Comparison of ENCODE assay signal across 9 mouse cellular contexts in genomic region chr13:74026215-74026614, GRCm38 (mm10). TPM values are rescaled to one million over a fixed set of nuclear protein-coding genes. Genes with fewer than 3 reads are reported as not detected.
A peak's percentile ranks its signal among the peaks of the same experiment; 100 is the strongest.
DNase-seq lines count a peak whose midpoint lies in the region; ATAC-seq and TF ChIP-seq lines count a peak whose summit lies in the region.
"Had no signal": no experiment of that assay in that cellular context is flagged by ENCODE, and none has a peak within 500 bp of the region (broad histone marks: within the 10 kb centered on the region; RNA-seq: fewer than 3 reads in every experiment).

No protein-coding gene starts in this region.

- no peak overlapping the region for H3K9ac ChIP-seq in heart, embryonic 16.5 days (ENCODE audit: low read length)
- H3K9ac ChIP-seq: limb, embryonic 12.5 days had no signal

- no peaks in the 10 kb centered on the region for H3K36me3 ChIP-seq in G1E (replicated peaks)
- H3K36me3 ChIP-seq in heart, embryonic 16.5 days (ENCODE audit: control insufficient read depth, insufficient read depth) = no peaks in the 10 kb centered on the region
- H3K36me3 ChIP-seq: limb, embryonic 12.5 days had no signal

- H3K27me3 ChIP-seq in G1E (ENCODE audit: insufficient read depth, low read length) = peaks cover 25% of the 10 kb centered on the region
- H3K27me3 ChIP-seq in heart, embryonic 16.5 days (ENCODE audit: control insufficient read depth, insufficient read depth, low read length) = no peaks in the 10 kb centered on the region
- H3K27me3 ChIP-seq: limb, embryonic 12.5 days had no signal

- H3K27ac ChIP-seq in heart, embryonic 16.5 days (ENCODE audit: low read length) = peak overlapping the region; percentile 15
- H3K27ac ChIP-seq: limb, embryonic 12.5 days had no signal

- TF ChIP-seq CTCF in G1E (IDR thresholded peaks at IDR 0.05; ENCODE audit: low read depth, low read length) = 0 out of 2 replicates have a peak, but pooled peaks have one; percentile 27

- no peaks in the 10 kb centered on the region; the same call in 1 of the 2 replicates for H3K4me1 ChIP-seq in G1E (ENCODE audit: insufficient read depth, low read depth, low read length)
- peaks cover 18% of the 10 kb centered on the region for H3K4me1 ChIP-seq in heart, embryonic 16.5 days (ENCODE audit: control insufficient read depth, insufficient read depth, low read length)
- H3K4me1 ChIP-seq: limb, embryonic 12.5 days had no signal

- no peak overlapping the region for H3K4me2 ChIP-seq in heart, embryonic 16.5 days (ENCODE audit: low read depth, low read length)
- H3K4me2 ChIP-seq: limb, embryonic 12.5 days had no signal

- H3K4me3 ChIP-seq in G1E (ENCODE audit: low read depth, low read length) = no peak overlapping the region
- H3K4me3 ChIP-seq in heart, embryonic 16.5 days (ENCODE audit: low read length) = no peak overlapping the region
- H3K4me3 ChIP-seq: limb, embryonic 12.5 days had no signal

- ATAC-seq in G1E (ENCODE audit: extremely low read depth, insufficient number of reproducible peaks, low FRiP score, poor library complexity, severe bottlenecking) = peak; percentile 40; the same call in 1 of the 2 replicates
- ATAC-seq in common myeloid progenitor, adult 5-6 weeks (replicated peaks; ENCODE audit: low read depth, poor library complexity, severe bottlenecking) = peak; percentile 75
- peak; percentile 78 for ATAC-seq in heart, embryonic 16.5 days (replicated peaks; ENCODE audit: extremely low read depth, insufficient read depth, low FRiP score)
- peak; percentile 77 for ATAC-seq in megakaryocyte progenitor cell, adult 5-6 weeks (replicated peaks; ENCODE audit: poor library complexity)

- peak; percentile 75 to 79 for DNase-seq in heart, adult 18-20 months
- no peak for DNase-seq in heart, postnatal 25 days (ENCODE audit: low spot score)
- DNase-seq in G1E (ENCODE audit: low spot score) = peak; percentile 7
- DNase-seq in kidney, postnatal 10 days = peak; percentile 57
- peak; percentile 20 for DNase-seq in thymus, postnatal 25 days

- WGBS in heart, embryonic 16.5 days = 13% methylated on average over 2 of the region's 2 CpGs

- intact Hi-C loops in heart, postnatal 25 days (cut with DNase I) = loop anchor here (1.0 kb wide), 1 partner anchor 56 kb away; no protein-coding TSS in a partner anchor

- H3K9me3 ChIP-seq in G1E (replicated peaks) = no peaks in the 10 kb centered on the region
- no peaks in the 10 kb centered on the region for H3K9me3 ChIP-seq in heart, embryonic 16.5 days (replicated peaks; ENCODE audit: control insufficient read depth, low read length)
- H3K9me3 ChIP-seq: limb, embryonic 12.5 days had no signal

RNA-seq across cellular contexts. Expression of gene Tppp, which starts 17.0 kb away (rescaled TPM):
- total RNA-seq in heart, adult 18-20 months (2021) = 10 to 100 TPM; 12.9 to 13.3 TPM
- total RNA-seq in heart, postnatal 25 days (2021) = 10 to 100 TPM; 20.7 to 21.3 TPM
- total RNA-seq in G1E (2014; fragmentation: Nextera tagmentation) (not detected in 2 replicates), G1E (2017) (0.12 and 0.16 TPM in 2 replicates)
- polyA plus RNA-seq in G1E (2012) = not detected in 2 replicates
- not detected in 2 replicates for total RNA-seq in common myeloid progenitor, adult 5-6 weeks (2017)
- 6.4 and 8.6 TPM in 2 replicates for polyA plus RNA-seq in heart, embryonic 16.5 days (2015; fragmentation: Nextera tagmentation; extraction: Ambion mirVana)
- total RNA-seq in megakaryocyte progenitor cell, adult 5-6 weeks (2015) = 0.17 TPM in 1 of 2 replicates, not detected in the other
- 0.04 and 0.17 TPM in 2 replicates for total RNA-seq in megakaryocyte progenitor cell, adult 5-6 weeks (2017)

RNA-seq across cellular contexts. Expression of gene Cep72, which starts 35.9 kb away (rescaled TPM):
- under 1 TPM; 0.57 to 0.90 TPM for total RNA-seq in heart, adult 18-20 months (2021)
- total RNA-seq in heart, postnatal 25 days (2021) = 1 to 10 TPM in 1 of 2 experiments, under 1 TPM in 1; 0.65 to 1.5 TPM
- 14.4 and 16.3 TPM in 2 replicates for total RNA-seq in G1E (2014; fragmentation: Nextera tagmentation)
- total RNA-seq in G1E (2017) = 10.6 and 11.2 TPM in 2 replicates
- polyA plus RNA-seq in G1E (2012) = 1.1 and 3.4 TPM in 2 replicates
- 11.8 and 14.5 TPM in 2 replicates for total RNA-seq in common myeloid progenitor, adult 5-6 weeks (2017)
- 11.7 and 12.0 TPM in 2 replicates for polyA plus RNA-seq in heart, embryonic 16.5 days (2015; fragmentation: Nextera tagmentation; extraction: Ambion mirVana)
- total RNA-seq in megakaryocyte progenitor cell, adult 5-6 weeks (2015) = 9.9 and 13.8 TPM in 2 replicates
- 11.0 and 12.6 TPM in 2 replicates for total RNA-seq in megakaryocyte progenitor cell, adult 5-6 weeks (2017)

Comparison
In these comparisons a context has a peak if more than half of its experiments do, and no peak if none do; other contexts are left out.
1. RNA of gene Tppp, which starts 17.0 kb away (total RNA-seq): 20.7 to 21.3 TPM in heart, postnatal 25 days and 12.9 to 13.3 TPM in heart, adult 18-20 months; 0.04 to 0.17 TPM in megakaryocyte progenitor cell, adult 5-6 weeks, 0.12 to 0.16 TPM in G1E and not detected in common myeloid progenitor, adult 5-6 weeks; every median in the first group is over 10 times any median in the second.
2. Peak in every context shown above with its lines, with median percentiles within 50 percentile points of each other: ATAC-seq.